Mouse (Mus musculus) splenic B cell, adult 2 months (primary cell): Measurements from ENCODE around the gene Serpinb13.
A peak's percentile ranks its signal among the peaks of the same experiment; 100 is the strongest.
"Not testable (repeated sequence)": the region's sequence is repeated elsewhere in the genome, so short reads cannot be mapped to it uniquely, and the experiment has no call there.

Experiments
- DNase-seq: peaks from one replicate; pipeline ENCODE4 v3.0.0-alpha.2; 2011; ENCODE audit warnings: low read depth, low spot score
- H3K27me3 ChIP-seq: 2 replicates; pipeline ENCODE4 v1.6.1; 2012; ENCODE audit warnings: mild to moderate bottlenecking, low read length, moderate library complexity, mixed read lengths; ENCODE audit not compliant: control insufficient read depth, poor library complexity, insufficient read depth, severe bottlenecking
- H3K36me3 ChIP-seq: 2 replicates; pipeline ENCODE4 v1.6.1; 2012; ENCODE audit warnings: mild to moderate bottlenecking, low read length, moderate library complexity, mixed read lengths; ENCODE audit not compliant: control insufficient read depth, poor library complexity, insufficient read depth, severe bottlenecking

Gene Serpinb13

GRCm38 (mm10) chr1:106980684-106981083, at the start of gene Serpinb13:
Gene Serpinb13 (plus strand): TSS chr1:106980984.
- Histone ChIP-seq H3K36me3 (no peaks in the 10 kb centered on the region), H3K27me3 (no peaks in the 10 kb centered on the region)
- DNase-seq, result no peak

- Histone ChIP-seq H3K36me3 (no peaks in the 10 kb centered on the region), H3K27me3 (no peaks in the 10 kb centered on the region)
- DNase-seq, result peak; percentile 1
These were observed 48.8 kb upstream of the Serpinb13 start for GRCm38 (mm10) chr1:106931954-106932353.

GRCm38 (mm10) chr1:106933658-106934057, 47.1 kb upstream of the Serpinb13 start:
- no peak for DNase-seq
- Histone ChIP-seq H3K36me3 (no peaks in the 10 kb centered on the region), H3K27me3 (no peaks in the 10 kb centered on the region)

GRCm38 (mm10) chr1:106934265-106934664, 46.5 kb upstream of the Serpinb13 start, which contains the start of gene Serpinb12:
Gene Serpinb12 (plus strand): TSS chr1:106934449.
- DNase-seq, result no peak
- no peaks in the 10 kb centered on the region for H3K27me3 ChIP-seq
- no peaks in the 10 kb centered on the region for H3K36me3 ChIP-seq

GRCm38 (mm10) chr1:106947217-106947616, 33.6 kb upstream of the Serpinb13 start:
- DNase-seq, result no peak
- no peaks in the 10 kb centered on the region for H3K36me3 ChIP-seq
- H3K27me3 ChIP-seq, result no peaks in the 10 kb centered on the region

- no peak for DNase-seq
- Histone ChIP-seq H3K27me3 (no peaks in the 10 kb centered on the region), H3K36me3 (no peaks in the 10 kb centered on the region)
These were observed 20.8 kb upstream of the Serpinb13 start for GRCm38 (mm10) chr1:106959981-106960380.

GRCm38 (mm10) chr1:106961023-106961422, 19.8 kb upstream of the Serpinb13 start:
- H3K36me3 ChIP-seq, result no peaks in the 10 kb centered on the region
- H3K27me3 ChIP-seq, result no peaks in the 10 kb centered on the region
- no peak for DNase-seq

- H3K36me3 ChIP-seq, result no peaks in the 10 kb centered on the region
- no peak for DNase-seq
- no peaks in the 10 kb centered on the region for H3K27me3 ChIP-seq
These were observed 2.3 kb downstream of the Serpinb13 start for GRCm38 (mm10) chr1:106983092-106983491.

- no peak for DNase-seq
- no peaks in the 10 kb centered on the region for H3K36me3 ChIP-seq
- no peaks in the 10 kb centered on the region for H3K27me3 ChIP-seq
These were observed 3.1 kb downstream of the Serpinb13 start for GRCm38 (mm10) chr1:106983865-106984264.

GRCm38 (mm10) chr1:107000424-107000823, 19.6 kb downstream of the Serpinb13 start:
- no peaks in the 10 kb centered on the region for H3K36me3 ChIP-seq
- DNase-seq, result no peak
- no peaks in the 10 kb centered on the region for H3K27me3 ChIP-seq

- no peak for DNase-seq
- Histone ChIP-seq H3K36me3 (no peaks in the 10 kb centered on the region), H3K27me3 (no peaks in the 10 kb centered on the region)
These were observed 21.0 kb downstream of the Serpinb13 start for GRCm38 (mm10) chr1:107001754-107002153.

GRCm38 (mm10) chr1:107006316-107006715, 25.5 kb downstream of the Serpinb13 start:
- H3K36me3 ChIP-seq, result no peaks in the 10 kb centered on the region
- DNase-seq, result no peak
- no peaks in the 10 kb centered on the region for H3K27me3 ChIP-seq

GRCm38 (mm10) chr1:107014530-107014929, 33.7 kb downstream of the Serpinb13 start:
- H3K27me3 ChIP-seq, result no peaks in the 10 kb centered on the region
- peak; percentile 34 for DNase-seq
- no peaks in the 10 kb centered on the region for H3K36me3 ChIP-seq

- no peaks in the 10 kb centered on the region for H3K27me3 ChIP-seq
- no peaks in the 10 kb centered on the region for H3K36me3 ChIP-seq
- DNase-seq, result no peak
These were observed 34.4 kb downstream of the Serpinb13 start for GRCm38 (mm10) chr1:107015210-107015609.

GRCm38 (mm10) chr1:107025886-107026285, 45.1 kb downstream of the Serpinb13 start:
- DNase-seq, result no peak
- no peaks in the 10 kb centered on the region for H3K36me3 ChIP-seq
- no peaks in the 10 kb centered on the region for H3K27me3 ChIP-seq

- not testable (repeated sequence) for DNase-seq, H3K27me3 ChIP-seq, H3K36me3 ChIP-seq
These were observed 53.5 kb downstream of the Serpinb13 start for GRCm38 (mm10) chr1:107034236-107034635.
